Mouse (Mus musculus): Measurements from ENCODE around the gene Rprml. TPM values are rescaled to one million over a fixed set of nuclear protein-coding genes. Genes with fewer than 3 reads are reported as not detected.
A peak's percentile ranks its signal among the peaks of the same experiment; 100 is the strongest.

The Rprml gene
- polyA plus RNA-seq, 1 experiment from 2014 or later: 8.8 TPM

GRCm38 (mm10) chr11:103696851-103697564 is 47.6 kb downstream of the Rprml start:
- Histone ChIP-seq H3K9ac (replicated peaks) (peak overlapping the region; percentile 88), H3K4me3 (peak overlapping the region; percentile 98), H3K36me3 (no peaks in the 10 kb centered on the region), H3K4me1 (peaks cover 17% of the 10 kb centered on the region), H3K27ac (replicated peaks) (peak overlapping the region; percentile 97), H3K27me3 (no peaks in the 10 kb centered on the region), H3K9me3 (no peaks in the 10 kb centered on the region), H3K4me2 (replicated peaks) (peak overlapping the region; percentile 70)
- 1% methylated on average over 18 of the region's 18 CpGs for WGBS
- no peak; the same call in 1 of the 2 replicates for ATAC-seq (replicated peaks)

- WGBS: under 1% methylated on average over 57 of the region's 57 CpGs
- H3K27ac ChIP-seq (replicated peaks): peak within 1 kb of the TSS; percentile 97
Measured at GRCm38 (mm10) chr11:103697565-103698176, 48.3 kb downstream of the Rprml start, which contains the start of gene Gosr2. Gene Gosr2, minus strand, starts transcription at chr11:103697898.

GRCm38 (mm10) chr11:103698226-103698625 is 48.9 kb downstream of the Rprml start:
- Histone ChIP-seq H3K27me3 (no peaks in the 10 kb centered on the region), H3K27ac (replicated peaks) (peak overlapping the region; percentile 97), H3K9me3 (no peaks in the 10 kb centered on the region), H3K4me3 (peak overlapping the region; percentile 98), H3K4me2 (replicated peaks) (peak overlapping the region; percentile 70), H3K36me3 (no peaks in the 10 kb centered on the region), H3K4me1 (peaks cover 17% of the 10 kb centered on the region), H3K9ac (replicated peaks) (peak overlapping the region; percentile 88)
- no peak for ATAC-seq (replicated peaks)
- WGBS: 65% methylated on average over 2 of the region's 2 CpGs

More at GRCm38 (mm10) chr11:103697565-103698176, 48.3 kb downstream of the Rprml start, which contains the start of gene Gosr2:
- peak within 1 kb of the TSS; percentile 98 for H3K4me3 ChIP-seq
- no peaks in the 10 kb centered on the region for H3K36me3 ChIP-seq
- no peaks in the 10 kb centered on the region for H3K9me3 ChIP-seq
- peaks cover 17% of the 10 kb centered on the region for H3K4me1 ChIP-seq
- H3K27me3 ChIP-seq: no peaks in the 10 kb centered on the region
- peak within 1 kb of the TSS; percentile 88 for H3K9ac ChIP-seq (replicated peaks)
- ATAC-seq (replicated peaks): peak; percentile 98
- H3K4me2 ChIP-seq (replicated peaks): peak within 1 kb of the TSS; percentile 70

Other genes with a start within 250 kb of the Rprml start
- gene Plekhm1, start 236.9 kb upstream of the Rprml start, polyA plus RNA-seq (2015; fragmentation: Nextera tagmentation; extraction: Ambion mirVana): 8.8 and 8.9 TPM in 2 replicates
- not detected in 2 replicates for gene Lrrc37a, start 145.0 kb upstream of the Rprml start, polyA plus RNA-seq (2015; fragmentation: Nextera tagmentation; extraction: Ambion mirVana)
- not detected in 2 replicates for gene Gm884, start 28.4 kb upstream of the Rprml start, polyA plus RNA-seq (2015; fragmentation: Nextera tagmentation; extraction: Ambion mirVana)
- not detected in 2 replicates for gene Lyzl6, start 10.7 kb upstream of the Rprml start, polyA plus RNA-seq (2015; fragmentation: Nextera tagmentation; extraction: Ambion mirVana)
- gene Gosr2, start 48.3 kb downstream of the Rprml start, polyA plus RNA-seq (2015; fragmentation: Nextera tagmentation; extraction: Ambion mirVana): 103 TPM in 2 replicates
- gene Wnt9b, start 100.3 kb downstream of the Rprml start, polyA plus RNA-seq (2015; fragmentation: Nextera tagmentation; extraction: Ambion mirVana): 0.10 and 0.29 TPM in 2 replicates
- gene Wnt3, start 124.6 kb downstream of the Rprml start, polyA plus RNA-seq (2015; fragmentation: Nextera tagmentation; extraction: Ambion mirVana): 4.2 and 5.3 TPM in 2 replicates

Data from forebrain, embryonic 15.5 days (tissue).